Mouse (Mus musculus) CH12F3 (cell line): ENCODE results near the gene Uox.

Experiments used
- in situ Hi-C: fragments of 300-500 bp; cut with MboI; formaldehyde crosslinking; loops from 2 replicates; pipeline ENCODE4 v1.14.3; 2020; ENCODE audit warnings: low sequenced_read_pairs

Gene Uox

DNA sequence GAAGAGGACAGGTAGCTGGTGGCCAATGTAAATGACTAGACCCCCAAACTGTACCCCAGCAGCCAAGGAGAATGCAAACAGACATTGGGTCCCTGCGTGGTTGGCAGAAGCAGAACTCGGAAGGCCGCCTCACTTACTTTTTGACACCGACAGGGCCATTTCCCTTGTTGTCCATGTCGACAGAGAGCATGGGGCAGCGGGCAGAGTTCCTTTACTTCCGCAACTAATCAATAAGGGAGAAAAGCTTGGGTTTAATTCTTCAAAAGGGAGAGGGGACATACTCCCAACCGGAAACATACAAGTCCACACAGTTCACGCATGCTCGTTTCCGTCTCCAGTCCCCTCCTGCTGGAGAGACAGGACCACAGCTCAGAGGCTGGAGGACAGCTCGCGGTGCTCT lies 110.4 kb downstream of the Uox start:
- in situ Hi-C loops: no loop called here

DNA sequence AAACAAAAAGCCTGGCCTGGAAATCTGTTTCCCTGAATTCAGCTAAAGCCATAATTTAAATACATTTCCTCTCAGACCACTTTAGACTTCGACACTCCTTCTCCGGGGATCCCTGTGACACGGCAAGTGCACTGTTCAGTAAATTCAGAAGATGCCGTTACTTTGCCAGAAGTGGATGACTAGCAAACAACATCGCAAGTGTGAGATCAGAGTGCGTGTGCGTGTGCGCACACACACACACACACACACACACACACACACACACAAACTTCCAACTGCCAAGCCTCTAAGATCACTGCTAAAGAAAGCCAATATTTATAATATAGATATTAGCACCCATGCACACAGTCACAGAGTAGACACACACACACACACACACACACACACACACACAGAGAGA lies 111.5 kb downstream of the Uox start:
- in situ Hi-C loops: no loop called here
